Mouse (Mus musculus) bone marrow, adult 2 months (tissue): ENCODE measurements around the gene Fam186a.

ENCODE experiments used
- CTCF ChIP-seq: fragments of 200-500 bp; IDR thresholded peaks from 2 replicates; pipeline ENCODE4 v1.5.1; 2011; ENCODE audit warnings: low read length, control low read depth; ENCODE audit not compliant: control insufficient read depth, insufficient read depth
- POLR2A ChIP-seq: fragments of 200-500 bp; IDR thresholded peaks from 2 replicates; pipeline ENCODE4 v1.6.1; 2011; ENCODE audit warnings: low read depth, mild to moderate bottlenecking, control low read depth, low read length, borderline replicate concordance; ENCODE audit not compliant: control insufficient read depth

DNA sequence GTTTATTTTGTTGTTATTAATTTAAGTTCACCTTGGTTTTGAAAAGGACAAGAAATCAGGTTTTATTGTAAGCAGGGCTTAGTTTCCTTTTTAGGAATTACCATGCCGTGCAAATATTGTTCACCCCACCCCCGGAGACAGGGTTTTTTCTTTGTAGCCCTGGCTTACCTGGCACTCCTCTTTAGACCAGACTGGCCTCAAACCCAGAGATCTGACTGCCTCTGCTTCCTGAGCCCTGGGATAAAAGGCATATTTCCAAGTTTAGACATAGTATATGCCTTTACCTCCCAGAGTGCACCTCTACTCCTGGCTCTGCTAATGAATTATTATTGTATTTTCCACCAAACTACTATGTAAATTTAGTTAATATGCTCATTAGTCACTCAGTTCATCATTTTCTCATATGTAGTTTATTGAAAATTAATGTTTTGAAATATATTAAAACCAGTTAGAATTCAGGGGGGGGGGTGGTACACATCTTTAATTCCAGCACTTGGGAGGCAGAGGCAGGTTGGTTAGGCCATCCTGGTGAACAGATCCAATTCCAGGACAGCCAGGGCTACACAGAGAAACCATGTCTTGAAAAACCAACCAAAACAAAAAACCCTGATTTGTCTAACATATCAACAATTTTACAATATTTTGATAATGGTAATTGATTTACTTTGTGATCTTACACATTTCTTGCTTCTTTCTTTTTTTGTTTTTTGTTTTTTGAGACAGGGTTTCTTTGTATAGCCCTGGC, 7.8 kb upstream of the Fam186a start:
- TF ChIP-seq POLR2A (no peak), CTCF (no peak)
